Mouse (Mus musculus): ENCODE data around the gene Dsn1.

Gene Dsn1

DNA sequence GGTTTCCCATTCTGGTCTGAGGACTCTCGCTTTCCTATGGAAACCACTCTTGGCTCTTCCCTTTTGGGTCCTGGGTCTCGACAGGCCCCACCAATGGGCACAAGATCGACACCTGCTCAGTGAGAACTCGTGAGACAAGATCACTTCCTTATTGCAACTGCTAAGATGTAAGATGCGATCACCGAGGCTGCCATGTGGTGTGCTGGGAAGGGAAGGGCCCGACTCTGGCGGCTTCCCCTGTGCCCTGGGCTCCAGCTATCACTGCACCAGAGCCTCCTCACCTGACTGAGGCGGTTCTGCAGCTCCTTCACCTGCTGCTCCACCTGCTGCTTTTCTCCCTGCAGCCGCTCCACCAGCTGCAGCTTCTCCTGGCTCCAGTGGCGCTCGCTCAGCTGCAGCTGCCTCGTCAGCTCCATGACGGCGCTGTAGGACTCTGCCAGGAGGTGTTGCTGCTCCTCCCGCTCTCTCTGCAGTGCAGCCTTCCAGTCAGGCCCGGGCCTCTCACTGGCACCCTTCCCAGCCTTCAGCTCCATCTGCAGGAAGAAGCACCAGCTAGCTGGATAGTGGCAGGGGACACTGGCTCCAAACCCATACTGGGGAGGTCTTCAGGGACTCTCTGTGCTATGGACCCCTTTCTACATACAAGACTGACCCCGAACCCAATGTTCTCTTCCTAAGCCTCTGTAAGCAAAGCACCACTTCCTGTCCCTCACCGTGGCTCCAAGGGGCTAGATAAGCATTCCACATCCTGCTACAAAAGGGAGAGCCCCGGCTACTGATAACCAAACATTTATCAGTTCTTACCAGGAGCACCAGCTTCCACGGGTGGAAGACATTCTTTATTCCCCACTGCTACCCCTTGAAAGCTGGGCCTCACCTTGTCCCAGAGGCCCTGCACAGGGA is 20.4 kb upstream of the Dsn1 start:
- peak; percentile 27 to 34 for DNase-seq (ENCODE audit: low spot score in 2 of 2)

GRCm38 (mm10) chr2:157021156-157021555 is 14.2 kb upstream of the Dsn1 start:
- no peak for DNase-seq (ENCODE audit: low spot score in 2 of 2)

DNA sequence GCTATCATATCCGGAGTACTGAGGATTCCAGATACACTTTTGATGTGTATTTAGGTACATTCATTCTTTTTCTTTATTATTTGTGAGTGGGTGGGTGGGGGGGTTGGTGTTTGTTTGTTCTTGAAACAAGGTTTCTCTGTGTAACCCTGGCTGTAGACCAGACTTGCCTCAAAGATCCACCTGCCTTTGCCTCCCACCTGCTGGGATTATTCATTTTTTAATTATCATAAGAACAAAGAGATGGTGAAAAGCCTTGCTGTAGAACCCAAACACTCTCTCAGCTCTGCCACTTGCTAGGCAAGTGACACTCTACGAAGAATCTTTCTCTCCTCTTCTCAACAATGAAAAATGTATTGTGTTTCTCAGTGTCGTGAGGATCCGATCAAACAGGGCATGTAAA is 12.3 kb upstream of the Dsn1 start:
- DNase-seq (ENCODE audit: low spot score in 2 of 2) = no peak

DNA sequence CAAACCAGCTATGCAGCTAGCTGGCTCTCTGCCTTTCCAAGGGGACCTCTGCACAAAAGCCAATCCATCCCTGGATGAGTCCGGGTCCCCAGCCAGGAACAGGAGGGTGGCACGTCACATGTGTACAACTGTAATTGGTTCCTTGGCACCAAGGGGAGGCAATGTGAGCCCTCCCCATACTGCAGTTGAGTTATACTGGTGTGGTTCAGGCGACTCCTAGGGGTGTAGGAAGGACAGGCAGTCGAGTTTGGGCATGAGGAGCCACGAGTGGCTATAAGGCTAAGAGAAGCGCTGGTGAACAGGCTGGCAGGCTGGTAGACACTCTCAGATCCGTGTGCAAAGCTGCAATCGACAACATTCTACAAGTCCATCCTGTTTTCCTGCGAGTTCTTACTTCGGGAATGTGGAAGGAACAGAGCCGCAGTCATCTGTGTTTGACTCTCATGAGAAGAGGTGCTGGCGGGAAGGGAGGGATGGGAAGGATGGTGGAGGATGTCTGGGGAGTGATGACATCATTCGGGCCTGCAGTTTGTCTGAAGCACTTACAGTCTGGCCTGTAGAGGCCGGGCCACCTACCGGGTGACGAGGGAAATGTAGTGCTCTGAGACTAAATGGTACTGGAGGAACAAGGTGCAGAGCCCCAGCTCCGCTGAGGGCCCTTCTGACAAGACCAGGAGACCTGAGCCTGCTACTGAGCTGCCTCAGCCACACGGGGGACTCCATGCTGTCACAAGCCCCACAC is 9.7 kb upstream of the Dsn1 start:
- DNase-seq (ENCODE audit: low spot score in 2 of 2) = no peak

- DNase-seq (ENCODE audit: low spot score in 2 of 2) = no peak
These were observed 5.4 kb upstream of the Dsn1 start for GRCm38 (mm10) chr2:157012341-157012740.

DNA sequence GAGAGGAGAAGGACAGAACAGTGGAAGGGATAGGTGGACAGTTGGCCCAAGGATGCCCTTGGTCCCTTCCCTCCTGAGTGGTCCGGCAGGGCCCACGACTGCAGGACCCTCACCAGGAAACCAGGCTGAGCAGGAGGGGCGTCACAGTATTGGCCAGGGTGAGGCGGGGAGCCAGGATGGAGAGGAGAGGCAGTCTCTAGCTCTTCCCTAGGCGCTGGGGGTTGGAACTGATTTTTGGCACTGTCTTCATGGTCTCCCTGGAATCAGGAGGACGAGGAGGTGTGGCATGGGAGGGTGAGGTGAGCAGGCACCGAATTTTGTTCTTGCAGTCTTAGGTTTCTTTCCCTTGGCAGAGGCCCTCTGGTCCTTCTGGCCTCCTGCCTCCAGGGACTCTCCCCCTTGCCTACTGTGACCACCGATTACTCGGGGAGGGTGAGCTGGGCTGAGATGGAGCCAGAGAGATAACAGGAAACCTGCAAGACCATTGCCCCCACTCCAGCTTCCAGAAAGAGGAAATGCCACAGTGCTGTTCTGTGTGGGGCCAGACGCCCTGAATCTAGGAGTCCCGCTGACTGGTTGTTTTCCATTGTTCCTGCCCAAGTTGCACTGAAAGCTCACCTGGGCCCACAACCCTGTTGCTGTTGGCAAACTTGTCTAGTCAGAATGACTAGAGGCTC is 3.8 kb upstream of the Dsn1 start:
- no peak for DNase-seq (ENCODE audit: low spot score in 2 of 2)

DNA sequence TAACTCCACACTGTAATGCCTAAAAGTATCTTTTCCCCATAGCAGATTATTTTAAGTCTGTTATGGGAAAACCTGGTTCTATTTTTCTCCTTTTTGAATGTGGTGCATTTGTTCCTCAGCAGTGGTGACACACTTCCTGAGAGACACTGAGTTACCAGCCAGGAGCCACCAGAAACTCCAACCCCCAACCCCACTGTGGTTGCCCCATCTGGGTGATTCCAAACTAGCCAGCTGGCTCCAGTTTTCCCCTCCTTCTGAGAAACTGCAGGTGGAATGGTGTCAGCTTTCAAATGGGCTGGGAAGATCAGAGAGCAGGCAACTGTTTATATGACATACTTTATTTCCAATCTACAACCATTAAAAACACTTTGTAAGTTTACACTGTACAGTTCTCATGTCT is 3.2 kb upstream of the Dsn1 start:
- DNase-seq (ENCODE audit: low spot score in 2 of 2) = no peak

- no peak for DNase-seq (ENCODE audit: low spot score in 2 of 2)
These were observed 1.6 kb upstream of the Dsn1 start for GRCm38 (mm10) chr2:157008509-157008908.

DNA sequence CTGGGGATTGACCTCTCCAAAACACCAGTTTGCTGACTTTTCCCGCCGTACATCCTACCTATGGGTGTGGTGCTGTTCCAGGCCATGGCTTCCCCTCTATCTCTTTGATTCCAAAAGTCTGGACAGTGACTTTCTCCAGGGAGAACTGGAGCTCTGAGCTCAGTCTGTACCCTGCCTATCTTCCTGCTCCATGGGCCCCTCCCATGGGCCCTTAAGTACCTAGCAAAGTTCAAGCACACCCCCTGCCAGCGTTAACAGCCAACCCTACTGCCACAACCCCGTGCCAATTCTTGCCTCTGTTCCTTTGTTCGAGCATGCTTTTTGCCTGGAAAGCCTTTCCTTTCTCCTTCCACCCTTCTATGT is 261 bp upstream of the Dsn1 start:
- DNase-seq (ENCODE audit: low spot score in 2 of 2) = no peak

- DNase-seq (ENCODE audit: low spot score in 2 of 2) = no peak
These were observed 4.6 kb downstream of the Dsn1 start for GRCm38 (mm10) chr2:157002321-157002720.

DNA sequence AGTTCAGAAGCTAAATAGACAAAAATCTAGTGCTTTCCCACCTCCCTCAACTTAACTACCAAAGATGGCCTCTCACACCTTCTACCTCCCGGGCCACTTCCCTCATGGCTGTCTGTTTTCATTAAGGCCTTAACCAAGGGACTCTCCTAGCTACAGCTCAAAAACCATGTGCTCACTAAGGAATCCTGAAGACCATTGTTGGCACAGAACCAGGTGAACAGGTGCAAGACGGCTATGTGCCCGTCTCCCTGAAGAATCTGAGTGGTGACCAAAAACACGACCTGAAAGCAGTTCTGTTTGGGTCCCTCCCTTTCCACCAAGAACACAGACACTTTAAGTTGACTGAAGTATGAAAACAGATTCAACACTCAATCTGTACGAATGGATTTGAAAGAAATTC is 8.7 kb downstream of the Dsn1 start:
- no peak for DNase-seq (ENCODE audit: low spot score in 2 of 2)

GRCm38 (mm10) chr2:156996576-156996975 is 10.4 kb downstream of the Dsn1 start:
- peak in 1 of 2 experiments; percentile 34 for DNase-seq (ENCODE audit: low spot score in 2 of 2)

- peak; percentile 95 to 96 for DNase-seq (ENCODE audit: low spot score in 2 of 2)
These were observed 15.3 kb downstream of the Dsn1 start, which contains the start of gene Ndrg3 for GRCm38 (mm10) chr2:156991470-156992319. Ndrg3 (minus strand) TSS chr2:156992056.

GRCm38 (mm10) chr2:156990727-156991431 is 16.1 kb downstream of the Dsn1 start:
- DNase-seq (ENCODE audit: low spot score in 2 of 2) = peak in 1 of 2 experiments; percentile 7

DNA sequence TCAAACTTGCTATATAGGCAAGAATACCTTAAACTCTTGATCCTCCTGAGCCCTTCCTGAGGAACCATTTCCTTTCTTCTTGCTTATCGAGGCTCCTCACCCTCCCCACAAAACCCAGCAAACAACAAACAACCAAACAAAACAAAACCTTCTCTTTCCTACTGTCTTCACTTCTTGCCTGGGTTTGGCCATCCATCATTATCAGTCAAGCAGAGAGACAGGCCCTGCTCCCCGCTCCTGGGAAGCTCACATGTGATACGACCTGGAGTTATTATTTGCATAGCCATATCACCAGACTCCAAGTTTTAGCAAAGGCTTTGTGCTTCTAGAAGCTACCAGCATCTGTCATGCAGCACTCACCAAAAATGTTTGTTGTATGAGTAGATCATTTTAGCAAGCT is 19.6 kb downstream of the Dsn1 start:
- DNase-seq (ENCODE audit: low spot score in 2 of 2) = no peak

DNA sequence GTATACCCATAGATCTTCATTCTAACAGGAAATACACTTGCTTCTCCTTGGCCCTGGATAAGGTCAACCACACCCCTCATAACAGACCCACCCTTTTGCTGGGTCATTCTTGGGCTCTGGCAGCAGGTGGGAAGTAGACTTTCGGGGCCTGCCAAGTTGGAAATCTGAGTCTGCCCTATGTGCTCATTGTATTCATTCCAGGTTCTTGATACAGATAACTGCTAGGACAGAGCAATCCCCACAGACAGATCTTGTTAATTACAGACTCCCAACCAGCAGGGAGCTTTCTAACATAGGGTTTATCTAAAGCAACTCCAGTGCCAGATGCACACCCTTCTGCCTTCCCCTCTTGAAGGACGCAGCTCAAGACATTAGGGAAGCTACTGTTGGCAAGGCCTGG is 24.1 kb downstream of the Dsn1 start:
- peak; percentile 42 to 50 for DNase-seq (ENCODE audit: low spot score in 2 of 2)

DNA sequence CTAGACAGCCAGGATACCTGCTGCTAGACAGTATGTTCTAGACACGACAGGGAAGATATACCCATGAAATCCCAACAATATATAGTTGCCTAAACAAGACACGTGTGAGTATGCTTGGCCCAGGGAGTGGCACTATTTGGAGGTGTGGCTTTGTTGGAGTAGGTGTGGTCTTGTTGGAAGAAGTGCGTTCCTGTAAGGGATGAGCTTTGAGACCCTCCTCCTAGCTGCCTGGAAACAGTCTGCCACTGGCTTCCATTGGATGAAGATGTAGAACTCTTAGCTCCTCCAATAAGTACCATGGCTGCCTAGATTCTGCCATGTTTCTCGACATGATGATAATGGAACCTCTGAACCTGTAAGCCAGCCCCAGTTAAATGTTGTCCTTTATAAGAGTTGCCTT is 25.7 kb downstream of the Dsn1 start:
- DNase-seq (ENCODE audit: low spot score in 2 of 2) = no peak

- DNase-seq (ENCODE audit: low spot score in 2 of 2) = no peak
These were observed 26.9 kb downstream of the Dsn1 start for GRCm38 (mm10) chr2:156980059-156980458.

DNA sequence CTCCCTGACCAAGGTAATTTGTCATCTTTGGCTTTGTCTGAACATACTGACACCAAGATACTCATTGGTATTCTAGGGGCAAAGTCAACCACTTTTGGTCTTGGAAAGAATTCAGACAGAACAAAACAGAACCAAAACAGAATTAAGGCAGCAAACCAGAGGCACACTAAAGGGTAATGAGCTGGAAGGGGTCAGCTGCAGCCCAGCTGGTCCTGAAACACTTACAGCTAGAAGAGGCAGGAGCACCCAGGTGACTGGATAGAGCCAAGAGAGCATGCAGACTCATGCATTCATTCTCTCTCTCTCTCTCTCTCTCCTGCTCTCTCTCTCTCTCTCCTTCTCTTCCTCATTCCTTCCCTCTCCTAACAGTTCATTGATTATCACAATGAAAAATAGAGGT is 30.2 kb downstream of the Dsn1 start:
- DNase-seq (ENCODE audit: low spot score in 2 of 2) = no peak

DNA sequence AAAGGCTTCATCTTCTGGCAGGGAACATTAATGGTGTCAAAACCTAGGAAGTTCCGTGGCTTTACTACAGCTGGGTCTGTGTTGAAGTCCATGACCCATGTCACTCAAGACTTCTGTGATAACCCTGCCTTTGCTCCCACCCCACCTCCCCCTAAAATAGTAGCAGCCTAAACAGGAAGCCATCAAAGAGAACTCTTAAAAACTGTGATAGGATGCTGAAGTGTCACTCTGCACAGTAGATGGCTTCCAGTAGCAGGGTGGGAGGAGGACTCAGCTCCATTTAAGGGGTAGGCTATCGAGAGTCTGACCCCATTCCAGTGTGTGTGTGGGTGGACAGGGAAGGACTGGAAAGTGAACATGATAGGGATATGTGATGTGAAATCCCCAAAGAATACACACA is 32.0 kb downstream of the Dsn1 start:
- DNase-seq (ENCODE audit: low spot score in 2 of 2) = peak in 1 of 2 experiments; percentile 5

Data from heart, adult 9 months (tissue).